Mouse (Mus musculus) thymus, adult 2 months (tissue): ENCODE measurements at regions not wholly inside any gene's neighbourhood (a gene's known extent, or its start where the extent isn't known, plus 50 kb on each side); places are given as distances from the start of the nearest gene placed in this dataset.

Experiments used
- DNase-seq: peaks from one replicate; pipeline ENCODE4 v3.0.0; 2021
- H3K27ac ChIP-seq: fragments of 200-500 bp; 2 replicates; pipeline ENCODE4 v1.5.1; 2012; ENCODE audit warnings: low read length, control low read depth; ENCODE audit not compliant: control insufficient read depth, insufficient read depth
- H3K27me3 ChIP-seq: fragments of 200-500 bp; 2 replicates; pipeline ENCODE4 v1.6.1; 2012; ENCODE audit warnings: mild to moderate bottlenecking, low read length, moderate library complexity, mixed read lengths; ENCODE audit not compliant: control insufficient read depth, insufficient read depth
- H3K36me3 ChIP-seq: fragments of 200-500 bp; 2 replicates; pipeline ENCODE4 v1.6.1; 2012; ENCODE audit warnings: mild to moderate bottlenecking, low read length, moderate library complexity; ENCODE audit not compliant: control insufficient read depth, insufficient read depth
- H3K4me1 ChIP-seq: fragments of 200-500 bp; replicated peaks from 2 replicates; pipeline ENCODE4 v1.6.1; 2012; ENCODE audit warnings: low read length; ENCODE audit not compliant: control insufficient read depth, insufficient read depth
- H3K4me3 ChIP-seq: fragments of 200-500 bp; 2 replicates; pipeline ENCODE4 v1.5.1; 2012; ENCODE audit warnings: mild to moderate bottlenecking, low read length, control low read depth, moderate library complexity; ENCODE audit not compliant: control insufficient read depth, insufficient read depth
- CTCF ChIP-seq: fragments of 200-500 bp; IDR thresholded peaks from 2 replicates; pipeline ENCODE4 v1.5.1; 2012; ENCODE audit warnings: mild to moderate bottlenecking, control low read depth, low read length, moderate library complexity, borderline replicate concordance; ENCODE audit not compliant: control insufficient read depth, poor library complexity, insufficient read depth; ENCODE audit errors: extremely low read depth
- POLR2A ChIP-seq: fragments of 200-500 bp; IDR thresholded peaks from 2 replicates; pipeline ENCODE4 v1.6.1; 2012; ENCODE audit warnings: mild to moderate bottlenecking, low read length, control low read depth, moderate library complexity; ENCODE audit not compliant: control insufficient read depth, poor library complexity, insufficient read depth; ENCODE audit errors: extremely low read depth
- WGBS: fragments of 180-500 bp; shearing (Covaris S2); methylation state at CpG from one replicate; pipeline ENCODE4 v1.1.7; 2018; 5-methylcytosine and 5-hydroxymethylcytosine counted together

DNA sequence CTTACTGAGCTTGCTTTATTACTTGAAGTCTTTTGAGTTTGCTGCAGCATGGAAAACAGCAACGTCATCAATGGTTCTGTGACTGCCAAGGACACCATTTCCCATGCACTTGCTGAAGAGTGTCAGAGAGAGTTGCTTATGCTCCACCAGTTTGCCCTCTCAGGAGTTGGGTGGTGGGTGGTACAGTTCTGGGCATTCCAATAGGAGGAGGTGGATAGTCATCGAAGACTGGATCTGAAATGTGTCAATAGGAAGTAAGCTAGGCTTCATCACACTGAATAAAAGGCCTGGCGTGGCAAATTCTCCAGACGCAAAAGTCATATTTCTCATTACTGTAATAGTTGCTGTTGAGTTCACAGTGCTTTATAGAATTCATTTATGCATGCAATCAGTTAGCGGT is 751.7 kb upstream of the Car8 start:
- 97% methylated on average over 5 of the region's 5 CpGs for WGBS

DNA sequence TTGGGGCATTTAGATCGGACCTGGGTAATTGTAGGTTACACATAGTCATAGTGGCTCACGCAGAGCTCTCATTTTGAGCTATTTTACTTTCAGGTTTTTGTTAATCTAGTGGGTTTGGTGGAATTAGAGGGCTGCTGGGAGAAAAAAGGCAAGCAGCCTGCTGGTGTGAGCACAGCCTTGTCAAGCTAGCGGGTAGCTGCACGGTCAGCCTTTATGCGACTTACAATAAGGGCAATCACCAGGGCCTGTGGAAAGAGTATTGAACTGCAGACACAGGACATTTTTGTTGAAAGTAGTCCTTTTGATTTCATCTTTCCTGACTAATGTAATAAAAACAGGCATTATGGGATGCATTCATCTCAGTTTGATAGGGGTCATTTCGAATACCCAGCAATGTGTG is 750.8 kb upstream of the Car8 start:
- DNase-seq, result no peak
- WGBS, result 97% methylated on average over 6 of the region's 6 CpGs

More for the DNA sequence above, 751.7 kb upstream of the Car8 start:
- H3K27me3 ChIP-seq, result no peaks in the 10 kb centered on the region
- no peak for DNase-seq
- H3K4me3 ChIP-seq, result no peak overlapping the region
- H3K36me3 ChIP-seq, result no peaks in the 10 kb centered on the region
- H3K4me1 ChIP-seq, result no peaks in the 10 kb centered on the region
- TF ChIP-seq POLR2A, result no peak
- no peak for TF ChIP-seq CTCF
- no peak overlapping the region for H3K27ac ChIP-seq

DNA sequence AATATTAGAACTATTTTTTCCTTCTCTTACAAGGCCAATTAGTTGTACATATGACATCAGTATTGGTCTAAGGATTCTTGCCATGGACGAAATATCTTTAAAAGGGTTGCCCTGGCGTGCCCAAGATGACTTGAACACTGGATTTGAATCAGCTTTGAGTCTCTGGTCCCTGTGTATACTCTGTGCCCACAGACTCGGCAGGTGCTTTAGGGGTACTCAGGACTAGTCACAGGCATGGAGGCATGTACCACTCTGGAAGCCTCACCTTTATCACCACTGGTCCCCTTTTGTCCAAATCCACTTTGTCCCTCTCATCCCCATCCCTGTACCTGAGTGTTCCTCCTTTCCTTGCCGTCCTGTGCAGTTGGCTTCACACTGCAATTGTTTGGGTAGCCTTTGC is 750.3 kb upstream of the Car8 start:
- H3K36me3 ChIP-seq, result no peaks in the 10 kb centered on the region
- WGBS, result 96% methylated on average over 4 of the region's 4 CpGs
- H3K27me3 ChIP-seq, result no peaks in the 10 kb centered on the region
- TF ChIP-seq CTCF (no peak), POLR2A (no peak)
- no peaks in the 10 kb centered on the region for H3K4me1 ChIP-seq
- H3K4me3 ChIP-seq, result no peak overlapping the region
- H3K27ac ChIP-seq, result no peak overlapping the region
- no peak for DNase-seq

More for the DNA sequence above, 750.8 kb upstream of the Car8 start:
- H3K4me1 ChIP-seq, result no peaks in the 10 kb centered on the region
- no peak overlapping the region for H3K27ac ChIP-seq
- H3K27me3 ChIP-seq, result no peaks in the 10 kb centered on the region
- H3K4me3 ChIP-seq, result no peak overlapping the region
- TF ChIP-seq CTCF (no peak), POLR2A (no peak)
- no peaks in the 10 kb centered on the region for H3K36me3 ChIP-seq

DNA sequence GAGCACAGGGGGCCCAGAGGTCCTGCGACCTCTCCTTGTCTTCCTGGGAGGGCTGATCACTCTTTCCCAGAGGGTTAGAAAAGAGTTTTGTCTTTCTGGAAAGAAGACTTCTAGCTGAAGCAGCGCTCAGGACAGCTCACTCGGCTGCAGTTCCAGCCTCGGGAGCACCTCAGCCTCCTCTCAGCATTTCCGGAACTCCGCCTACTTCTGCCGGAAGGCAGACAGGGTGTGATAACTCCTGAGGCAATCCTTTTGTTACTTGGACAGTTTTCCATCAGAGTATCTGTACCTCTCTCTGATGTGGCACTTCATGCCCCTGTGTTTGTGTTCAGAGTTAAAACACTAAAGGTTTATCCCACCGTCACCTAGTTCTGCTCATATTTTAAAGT is 749.5 kb upstream of the Car8 start:
- no peak for DNase-seq
- WGBS, result 60% methylated on average over 8 of the region's 8 CpGs
- Histone ChIP-seq H3K27me3 (no peaks in the 10 kb centered on the region), H3K27ac (no peak overlapping the region), H3K36me3 (no peaks in the 10 kb centered on the region), H3K4me3 (0 out of 2 replicates have a peak overlapping the region, but pooled peaks have one; percentile 20), H3K4me1 (no peaks in the 10 kb centered on the region)
- TF ChIP-seq POLR2A (no peak), CTCF (no peak)

DNA sequence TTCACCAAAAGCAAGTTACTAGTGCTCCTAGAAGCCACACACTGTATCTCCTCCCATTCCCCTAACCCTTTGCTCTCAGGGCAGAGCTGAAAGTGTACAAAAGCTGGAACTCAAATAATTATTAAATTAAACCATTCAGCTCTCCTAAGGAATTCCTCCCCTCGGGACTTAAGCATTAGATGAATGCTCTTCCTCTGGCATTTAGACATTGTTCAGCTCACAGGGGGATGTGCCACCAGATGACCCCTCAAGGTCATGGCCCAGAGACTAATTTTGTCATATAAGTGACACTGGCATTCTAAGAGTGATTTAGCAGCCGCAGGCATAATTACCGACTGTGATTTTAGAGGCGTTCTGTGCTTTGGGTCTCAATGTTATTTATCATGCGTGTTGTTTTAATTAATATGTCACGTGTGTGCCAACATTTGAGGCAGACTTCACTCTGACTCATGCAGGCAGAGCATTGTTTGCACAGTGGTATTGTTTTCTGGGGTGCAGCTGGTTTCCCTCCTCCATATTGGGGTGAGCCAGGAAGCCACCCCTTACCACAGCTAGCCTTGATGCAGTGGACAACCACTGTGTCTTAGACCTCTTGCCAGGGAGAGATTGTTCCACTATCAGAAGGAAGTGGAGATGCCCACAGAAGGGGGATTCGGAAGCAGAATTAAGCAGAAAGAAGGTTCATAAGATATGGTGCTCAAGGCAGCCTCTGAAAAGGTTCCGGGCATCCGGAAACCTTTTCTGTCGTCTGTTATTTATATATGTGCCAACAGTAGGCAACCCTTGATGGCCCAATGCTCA is 748.9 kb upstream of the Car8 start:
- H3K36me3 ChIP-seq, result no peaks in the 10 kb centered on the region
- 78% methylated on average over 10 of the region's 10 CpGs for WGBS
- no peaks in the 10 kb centered on the region for H3K4me1 ChIP-seq
- no peak overlapping the region for H3K27ac ChIP-seq
- DNase-seq, result no peak
- no peaks in the 10 kb centered on the region for H3K27me3 ChIP-seq
- H3K4me3 ChIP-seq, result 0 out of 2 replicates have a peak overlapping the region, but pooled peaks have one; percentile 20
- TF ChIP-seq CTCF, result no peak
- TF ChIP-seq POLR2A, result no peak

DNA sequence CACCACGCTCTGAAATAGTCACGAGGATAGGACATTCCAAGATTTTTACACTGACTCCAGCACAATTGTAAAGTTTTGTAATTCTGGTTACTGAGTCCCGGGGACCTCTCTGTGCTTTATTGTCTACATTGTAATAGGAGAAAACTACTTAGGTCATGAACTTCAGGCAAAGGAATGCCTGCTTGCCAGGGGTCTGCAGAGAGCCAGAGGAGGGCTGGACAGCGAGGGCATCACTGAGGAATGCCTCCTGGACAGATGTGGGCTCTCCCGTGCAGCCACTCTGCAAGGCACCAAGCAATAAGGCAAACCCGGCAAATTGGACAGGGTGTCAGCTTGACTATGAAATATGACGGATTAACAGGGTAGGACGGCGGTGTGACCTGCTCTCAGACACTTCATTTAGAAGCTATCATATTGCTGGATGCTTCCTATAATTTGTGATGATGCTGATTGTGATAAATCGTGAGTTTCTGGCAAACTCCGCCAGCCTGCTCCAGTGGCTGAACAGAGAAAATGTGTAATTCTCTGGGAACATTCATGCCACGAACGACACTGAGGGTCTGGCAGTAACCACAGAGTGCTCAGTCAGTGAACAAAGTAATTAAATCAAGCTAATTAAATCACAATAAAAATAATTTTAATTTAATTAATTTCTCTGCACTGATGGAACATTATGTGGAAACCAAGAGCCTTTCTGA is 747.7 kb upstream of the Car8 start:
- Histone ChIP-seq H3K4me1 (no peaks in the 10 kb centered on the region), H3K27me3 (no peaks in the 10 kb centered on the region), H3K27ac (no peak overlapping the region), H3K4me3 (no peak overlapping the region), H3K36me3 (no peaks in the 10 kb centered on the region)
- no peak for DNase-seq
- TF ChIP-seq POLR2A (no peak), CTCF (no peak)
- WGBS, result 87% methylated on average over 13 of the region's 13 CpGs
